Mouse (Mus musculus): ENCODE results near the gene Nr2e3.
"Not testable (repeated sequence)": the region's sequence is repeated elsewhere in the genome, so short reads cannot be mapped to it uniquely, and the experiment has no call there.

Nr2e3 gene

GRCm38 (mm10) chr9:59949511-59949910, 10.9 kb downstream of the Nr2e3 start:
- DNase-seq = no peak

GRCm38 (mm10) chr9:59948691-59949250, 11.7 kb downstream of the Nr2e3 start:
- no peak for DNase-seq

- no peak for DNase-seq
These were observed 12.2 kb downstream of the Nr2e3 start for GRCm38 (mm10) chr9:59948226-59948625.

- no peak for DNase-seq
These were observed 13.2 kb downstream of the Nr2e3 start for GRCm38 (mm10) chr9:59947271-59947670.

- DNase-seq = no peak
These were observed 15.2 kb downstream of the Nr2e3 start for GRCm38 (mm10) chr9:59945241-59945640.

- DNase-seq = no peak
These were observed 16.6 kb downstream of the Nr2e3 start for GRCm38 (mm10) chr9:59943826-59944225.

- DNase-seq = peak in 1 of 2 experiments; percentile 8
These were observed 17.9 kb downstream of the Nr2e3 start for GRCm38 (mm10) chr9:59942501-59943085.

GRCm38 (mm10) chr9:59941885-59942350, 18.5 kb downstream of the Nr2e3 start:
- no peak for DNase-seq

- DNase-seq = no peak
These were observed 19.3 kb downstream of the Nr2e3 start for GRCm38 (mm10) chr9:59940913-59941884.

GRCm38 (mm10) chr9:59939691-59940090, 20.8 kb downstream of the Nr2e3 start:
- DNase-seq = no peak

- DNase-seq = no peak
These were observed 21.9 kb downstream of the Nr2e3 start for GRCm38 (mm10) chr9:59938529-59938928.

- not testable (repeated sequence) for DNase-seq
These were observed 24.6 kb downstream of the Nr2e3 start for GRCm38 (mm10) chr9:59935866-59936265.

GRCm38 (mm10) chr9:59930248-59930647, 30.2 kb downstream of the Nr2e3 start:
- DNase-seq = no peak

GRCm38 (mm10) chr9:59914761-59915160, 45.7 kb downstream of the Nr2e3 start:
- no peak for DNase-seq

GRCm38 (mm10) chr9:59903382-59903781, 57.1 kb downstream of the Nr2e3 start:
- DNase-seq = no peak
